Mouse (Mus musculus) hindbrain, embryonic 11.5 days (tissue): ENCODE results near the gene Sprtn. TPM values are rescaled to one million over a fixed set of nuclear protein-coding genes. Genes with fewer than 3 reads are reported as not detected.

Experiments
- ATAC-seq: fragments of 200-750 bp; cut with Nextera tagmentation; 2 replicates; pipeline ENCODE4 v1.8.0; 2017; ENCODE audit warnings: mild to moderate bottlenecking, moderate TSS enrichment, moderate library complexity; ENCODE audit not compliant: low FRiP score
- DNase-seq: peaks from one replicate; pipeline ENCODE4 v3.0.0-alpha.2; 2015; ENCODE audit warnings: low spot score
- H3K27ac ChIP-seq: fragments of 300-500 bp; sonication (generic); 2 replicates; pipeline ENCODE4 v1.5.1; 2014; ENCODE audit warnings: mild to moderate bottlenecking, low read depth, low read length
- H3K27me3 ChIP-seq: fragments of 300-500 bp; sonication (generic); 2 replicates; pipeline ENCODE4 v1.6.1; 2014; ENCODE audit warnings: mild to moderate bottlenecking, low read length, moderate library complexity, mixed read lengths; ENCODE audit not compliant: control insufficient read depth, insufficient read depth
- H3K36me3 ChIP-seq: fragments of 300-500 bp; sonication (generic); 2 replicates; pipeline ENCODE4 v1.6.1; 2014; ENCODE audit warnings: mild to moderate bottlenecking, low read length, moderate library complexity, mixed read lengths; ENCODE audit not compliant: control insufficient read depth, insufficient read depth
- H3K4me1 ChIP-seq: fragments of 300-500 bp; sonication (generic); replicated peaks from 2 replicates; pipeline ENCODE4 v1.6.1; 2014; ENCODE audit warnings: low read length, mixed read lengths; ENCODE audit not compliant: control insufficient read depth, insufficient read depth
- H3K4me2 ChIP-seq: fragments of 300-500 bp; sonication (generic); replicated peaks from 2 replicates; pipeline ENCODE4 v1.6.1; 2014; ENCODE audit warnings: mild to moderate bottlenecking, low read depth, low read length
- H3K4me3 ChIP-seq: fragments of 300-500 bp; sonication (generic); 2 replicates; pipeline ENCODE4 v1.5.1; 2014; ENCODE audit warnings: low read depth, low read length
- H3K9ac ChIP-seq: fragments of 300-500 bp; sonication (generic); 2 replicates; pipeline ENCODE4 v1.6.1; 2014; ENCODE audit warnings: low read depth, low read length
- H3K9me3 ChIP-seq: fragments of 300-500 bp; sonication (generic); 2 replicates; pipeline ENCODE4 v1.6.1; 2016; ENCODE audit warnings: low read length; ENCODE audit not compliant: control insufficient read depth
- WGBS: fragments of 180-500 bp; shearing (Covaris S2); extraction: QIAGEN DNeasy Blood & Tissue Kit; methylation state at CpG from one replicate; pipeline ENCODE4 v1.1.7; 2014; 5-methylcytosine and 5-hydroxymethylcytosine counted together
- polyA plus RNA-seq: library from polyadenylated mRNA; unstranded; fragments of >200 nt; fragmentation: Nextera tagmentation; extraction: Ambion mirVana; gene quantifications from 2 replicates; pipeline ENCODE4 v1.2.1, GENCODE M21; 2014

Gene Sprtn
- polyA plus RNA-seq, 1 experiment from 2014 or later: 9.6 TPM

GRCm38 (mm10) chr8:124914061-124914460 lies 16.4 kb downstream of the Sprtn start:
- H3K27me3 ChIP-seq: no peaks in the 10 kb centered on the region
- DNase-seq (no peak), ATAC-seq (no peak)
- WGBS: 98% methylated on average over 5 of the region's 5 CpGs
- no peaks in the 10 kb centered on the region for H3K9me3 ChIP-seq
- peaks cover 14% of the 10 kb centered on the region; the same call in 1 of the 2 replicates for H3K36me3 ChIP-seq
- no peaks in the 10 kb centered on the region for H3K4me1 ChIP-seq
- no peak overlapping the region for H3K4me2 ChIP-seq
- H3K4me3 ChIP-seq: no peak overlapping the region
- H3K9ac ChIP-seq: no peak overlapping the region
- no peak overlapping the region for H3K27ac ChIP-seq

- DNase-seq (no peak), ATAC-seq (no peak)
- Histone ChIP-seq H3K4me1 (no peaks in the 10 kb centered on the region), H3K4me2 (no peak overlapping the region), H3K27ac (no peak overlapping the region), H3K9me3 (no peaks in the 10 kb centered on the region), H3K4me3 (no peak overlapping the region), H3K36me3 (peaks cover 4% of the 10 kb centered on the region; the same call in 1 of the 2 replicates), H3K27me3 (no peaks in the 10 kb centered on the region), H3K9ac (no peak overlapping the region)
- WGBS: 82% methylated on average over 18 of the region's 18 CpGs
These were observed 20.2 kb downstream of the Sprtn start for GRCm38 (mm10) chr8:124917741-124918484.

- H3K9me3 ChIP-seq: no peaks in the 10 kb centered on the region
- ATAC-seq: no peak
- H3K4me1 ChIP-seq: no peaks in the 10 kb centered on the region
- H3K4me2 ChIP-seq: no peak overlapping the region
- no peak overlapping the region for H3K4me3 ChIP-seq
- no peaks in the 10 kb centered on the region for H3K27me3 ChIP-seq
- H3K36me3 ChIP-seq: no peaks in the 10 kb centered on the region
- no peak overlapping the region for H3K27ac ChIP-seq
- 88% methylated on average over 18 of the region's 18 CpGs for WGBS
- H3K9ac ChIP-seq: no peak overlapping the region
- DNase-seq: no peak
These were observed 23.9 kb downstream of the Sprtn start for GRCm38 (mm10) chr8:124921369-124922279.

- no peaks in the 10 kb centered on the region for H3K4me1 ChIP-seq
- H3K9ac ChIP-seq: no peak overlapping the region
- 89% methylated on average over 11 of the region's 11 CpGs for WGBS
- no peak overlapping the region for H3K27ac ChIP-seq
- H3K4me3 ChIP-seq: no peak overlapping the region
- H3K27me3 ChIP-seq: no peaks in the 10 kb centered on the region
- H3K36me3 ChIP-seq: no peaks in the 10 kb centered on the region
- ATAC-seq (no peak), DNase-seq (no peak)
- no peak overlapping the region for H3K4me2 ChIP-seq
- no peaks in the 10 kb centered on the region for H3K9me3 ChIP-seq
These were observed 24.9 kb downstream of the Sprtn start for GRCm38 (mm10) chr8:124922490-124923089.

GRCm38 (mm10) chr8:124923971-124924652 lies 26.4 kb downstream of the Sprtn start:
- no peaks in the 10 kb centered on the region for H3K27me3 ChIP-seq
- no peak overlapping the region for H3K9ac ChIP-seq
- 88% methylated on average over 15 of the region's 15 CpGs for whole genome bisulfite sequencing
- H3K4me2 ChIP-seq: no peak overlapping the region
- H3K36me3 ChIP-seq: no peaks in the 10 kb centered on the region
- ATAC-seq: no peak
- no peaks in the 10 kb centered on the region for H3K4me1 ChIP-seq
- no peak overlapping the region for H3K27ac ChIP-seq
- H3K4me3 ChIP-seq: no peak overlapping the region
- no peak for DNase-seq
- no peaks in the 10 kb centered on the region for H3K9me3 ChIP-seq

GRCm38 (mm10) chr8:124925544-124926266 lies 28.0 kb downstream of the Sprtn start:
- H3K9ac ChIP-seq: no peak overlapping the region
- no peak overlapping the region for H3K4me3 ChIP-seq
- H3K9me3 ChIP-seq: no peaks in the 10 kb centered on the region
- ATAC-seq: no peak
- no peaks in the 10 kb centered on the region for H3K27me3 ChIP-seq
- no peak for DNase-seq
- 90% methylated on average over 14 of the region's 14 CpGs for WGBS
- H3K4me2 ChIP-seq: no peak overlapping the region
- H3K4me1 ChIP-seq: no peaks in the 10 kb centered on the region
- no peak overlapping the region for H3K27ac ChIP-seq
- no peaks in the 10 kb centered on the region for H3K36me3 ChIP-seq

- DNase-seq (no peak), ATAC-seq (no peak)
- Histone ChIP-seq H3K4me1 (no peaks in the 10 kb centered on the region), H3K4me3 (no peak overlapping the region), H3K27me3 (no peaks in the 10 kb centered on the region), H3K27ac (no peak overlapping the region), H3K9me3 (no peaks in the 10 kb centered on the region), H3K4me2 (no peak overlapping the region), H3K36me3 (0 out of 2 replicates have a peak, but pooled peaks cover 3% of the 10 kb centered on the region), H3K9ac (no peak overlapping the region)
- 86% methylated on average over 10 of the region's 10 CpGs for WGBS
These were observed 28.7 kb downstream of the Sprtn start for GRCm38 (mm10) chr8:124926351-124926771.

GRCm38 (mm10) chr8:124929006-124929405 lies 31.3 kb downstream of the Sprtn start:
- Histone ChIP-seq H3K4me1 (no peaks in the 10 kb centered on the region), H3K4me2 (no peak overlapping the region), H3K9me3 (no peaks in the 10 kb centered on the region), H3K27me3 (no peaks in the 10 kb centered on the region), H3K4me3 (no peak overlapping the region), H3K9ac (no peak overlapping the region), H3K36me3 (0 out of 2 replicates have a peak, but pooled peaks cover 4% of the 10 kb centered on the region), H3K27ac (no peak overlapping the region)
- ATAC-seq (no peak), DNase-seq (no peak)
- WGBS: 91% methylated on average over 11 of the region's 11 CpGs
